Mouse (Mus musculus) retina, postnatal 1 day (tissue): ENCODE data around the gene Cd93.

Experiments used
- DNase-seq: peaks from one replicate; pipeline ENCODE4 v3.0.0-alpha.2; 2012

The Cd93 gene

DNA sequence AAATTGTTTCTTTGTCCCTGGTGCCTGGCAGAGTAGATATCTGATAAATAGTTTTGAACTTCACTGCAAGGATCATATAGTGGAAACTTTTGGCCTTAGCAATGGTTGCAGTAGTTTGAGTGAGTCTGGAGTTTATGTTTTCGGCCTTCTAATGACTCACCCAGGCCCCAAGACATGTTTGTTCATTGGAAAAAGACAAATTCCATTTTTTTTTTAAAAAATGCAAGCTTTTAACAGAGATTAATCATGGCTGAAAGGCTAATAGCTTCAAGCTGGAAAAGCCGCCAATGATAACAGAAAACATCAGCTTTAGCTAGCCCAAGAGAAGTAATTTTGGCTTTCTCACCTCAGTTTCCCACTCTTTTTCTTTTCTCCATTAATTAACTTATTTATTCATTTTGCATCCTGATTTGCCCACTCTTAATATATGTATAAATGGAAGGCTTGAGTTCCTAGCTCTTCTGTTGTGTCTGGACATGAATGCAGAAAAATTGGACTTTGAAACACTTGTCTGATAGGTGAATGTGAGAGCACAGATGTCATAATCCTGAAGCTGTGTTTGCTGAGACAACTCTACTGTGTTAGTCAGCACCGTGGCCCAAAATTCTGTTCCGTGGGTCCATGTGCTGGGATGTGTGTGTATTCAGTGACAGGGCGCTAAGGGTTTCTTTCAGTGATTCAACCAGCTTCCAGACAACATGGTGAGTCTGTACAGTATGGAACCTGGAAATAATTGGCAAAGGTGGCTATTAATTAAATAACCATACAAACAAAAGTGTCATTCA is 44.3 kb downstream of the Cd93 start:
- DNase-seq: no peak

GRCm38 (mm10) chr2:148397784-148398100 is 45.6 kb downstream of the Cd93 start:
- DNase-seq: no peak

- DNase-seq: no peak
Measured at GRCm38 (mm10) chr2:148397015-148397783, 46.2 kb downstream of the Cd93 start.

- DNase-seq: no peak
Measured at GRCm38 (mm10) chr2:148396209-148396608, 47.2 kb downstream of the Cd93 start.

DNA sequence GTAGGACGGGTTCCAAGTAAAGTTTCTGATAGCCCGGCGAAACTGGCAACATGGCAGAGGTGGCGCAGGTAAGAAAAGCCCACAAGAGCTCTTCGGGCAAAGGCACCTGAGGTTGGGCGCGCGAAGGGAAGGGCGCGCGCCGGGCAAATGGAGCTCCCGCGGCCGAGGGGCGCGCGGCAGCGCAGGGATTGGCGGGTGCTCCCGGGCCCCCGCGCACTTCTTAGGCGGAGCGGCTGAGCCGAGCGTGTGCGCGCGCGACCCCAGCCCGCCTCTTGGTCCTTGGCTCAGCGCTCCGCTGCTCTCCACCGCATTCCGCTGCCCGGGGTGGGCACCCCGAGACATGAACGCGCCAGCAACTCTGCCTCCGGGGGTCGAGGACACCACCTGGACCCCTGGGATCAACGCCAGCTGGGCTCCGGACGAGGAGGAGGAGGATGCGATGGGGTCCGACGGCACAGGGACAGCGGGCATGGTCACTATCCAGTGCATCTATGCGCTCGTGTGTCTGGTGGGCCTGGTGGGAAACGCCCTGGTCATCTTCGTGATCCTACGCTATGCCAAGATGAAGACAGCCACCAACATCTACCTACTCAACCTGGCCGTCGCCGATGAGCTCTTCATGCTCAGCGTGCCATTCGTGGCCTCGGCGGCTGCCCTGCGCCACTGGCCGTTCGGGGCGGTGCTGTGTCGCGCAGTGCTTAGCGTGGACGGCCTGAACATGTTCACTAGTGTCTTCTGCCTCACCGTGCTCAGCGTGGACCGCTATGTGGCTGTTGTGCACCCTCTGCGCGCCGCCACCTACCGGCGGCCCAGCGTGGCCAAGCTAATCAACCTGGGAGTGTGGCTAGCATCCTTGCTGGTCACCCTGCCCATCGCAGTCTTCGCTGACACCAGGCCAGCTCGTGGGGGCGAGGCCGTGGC is 48.0 kb downstream of the Cd93 start, which contains the start of gene Sstr4:
Gene Sstr4 (plus strand): TSS at position 214 of the 921 bp plus-strand sequence.
- DNase-seq: peak; percentile 59

- no peak for DNase-seq
Measured at GRCm38 (mm10) chr2:148393846-148394245, 49.5 kb downstream of the Cd93 start.

GRCm38 (mm10) chr2:148393149-148393548 is 50.2 kb downstream of the Cd93 start:
- DNase-seq: no peak

GRCm38 (mm10) chr2:148387652-148388581 is 55.4 kb downstream of the Cd93 start:
- DNase-seq: no peak

- DNase-seq: no peak
Measured at GRCm38 (mm10) chr2:148386927-148387326, 56.4 kb downstream of the Cd93 start.
